Mouse (Mus musculus): ENCODE results near the gene Bpnt1.

- no peak for TF ChIP-seq CTCF (IDR thresholded peaks at IDR 0.05; ENCODE audit: low read depth, low read length)
- TF ChIP-seq TAL1 (conservative IDR thresholded peaks at IDR 0.05; ENCODE audit: low read depth, low read length), result no peak
Measured at GRCm38 (mm10) chr1:185356246-185356645, 24.3 kb downstream of the Bpnt1 start.
